Mouse (Mus musculus): ENCODE results near the gene Cd247. TPM values are rescaled to one million over a fixed set of nuclear protein-coding genes. Genes with fewer than 3 reads are reported as not detected.

Gene Cd247
- polyA plus RNA-seq, 1 experiment from 2014 or later = 1.5 TPM

DNA sequence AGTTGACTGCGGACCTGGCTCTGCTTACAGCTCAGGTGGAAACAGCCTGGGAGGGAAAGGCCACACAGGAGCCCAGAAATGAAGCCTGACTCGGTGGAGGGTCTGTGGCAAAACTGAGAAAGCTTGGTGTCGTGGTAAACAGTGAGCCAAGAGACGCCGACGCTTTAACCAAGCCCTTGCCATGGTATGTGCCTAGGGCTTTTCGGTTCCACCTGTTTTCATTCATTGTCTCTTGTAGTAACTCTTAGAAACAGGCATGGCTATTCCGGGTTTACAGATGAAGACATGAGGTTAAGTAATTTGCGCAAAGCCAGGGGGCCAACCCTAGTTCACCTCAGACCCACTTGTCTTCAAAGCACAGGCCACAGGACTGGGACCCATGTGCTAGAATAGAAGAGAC lies 23.9 kb upstream of the Cd247 start:
- no peak overlapping the region for H3K9ac ChIP-seq

GRCm38 (mm10) chr1:165765041-165765440 lies 23.4 kb upstream of the Cd247 start:
- Histone ChIP-seq H3K36me3 (no peaks in the 10 kb centered on the region), H3K4me2 (replicated peaks) (peak overlapping the region; percentile 75; the same call in 1 of the 2 replicates), H3K4me1 (peaks cover 7% of the 10 kb centered on the region), H3K27ac (no peak overlapping the region), H3K9me3 (replicated peaks) (peaks cover 4% of the 10 kb centered on the region; the same call in 1 of the 2 replicates), H3K9ac (no peak overlapping the region), H3K4me3 (no peak overlapping the region), H3K27me3 (peaks cover 23% of the 10 kb centered on the region)
- 85% methylated on average over 11 of the region's 11 CpGs for WGBS
- no peak for ATAC-seq (ENCODE audit: low FRiP score)

More for the DNA sequence above, 23.9 kb upstream of the Cd247 start:
- 52% methylated on average over 9 of the region's 9 CpGs for WGBS
- ATAC-seq (ENCODE audit: low FRiP score) = no peak
- Histone ChIP-seq H3K27ac (no peak overlapping the region), H3K4me3 (peak overlapping the region; percentile 78), H3K9me3 (replicated peaks) (peaks cover 4% of the 10 kb centered on the region; the same call in 1 of the 2 replicates), H3K27me3 (peaks cover 23% of the 10 kb centered on the region), H3K36me3 (no peaks in the 10 kb centered on the region), H3K4me2 (replicated peaks) (peak overlapping the region; percentile 75), H3K4me1 (peaks cover 7% of the 10 kb centered on the region)

DNA sequence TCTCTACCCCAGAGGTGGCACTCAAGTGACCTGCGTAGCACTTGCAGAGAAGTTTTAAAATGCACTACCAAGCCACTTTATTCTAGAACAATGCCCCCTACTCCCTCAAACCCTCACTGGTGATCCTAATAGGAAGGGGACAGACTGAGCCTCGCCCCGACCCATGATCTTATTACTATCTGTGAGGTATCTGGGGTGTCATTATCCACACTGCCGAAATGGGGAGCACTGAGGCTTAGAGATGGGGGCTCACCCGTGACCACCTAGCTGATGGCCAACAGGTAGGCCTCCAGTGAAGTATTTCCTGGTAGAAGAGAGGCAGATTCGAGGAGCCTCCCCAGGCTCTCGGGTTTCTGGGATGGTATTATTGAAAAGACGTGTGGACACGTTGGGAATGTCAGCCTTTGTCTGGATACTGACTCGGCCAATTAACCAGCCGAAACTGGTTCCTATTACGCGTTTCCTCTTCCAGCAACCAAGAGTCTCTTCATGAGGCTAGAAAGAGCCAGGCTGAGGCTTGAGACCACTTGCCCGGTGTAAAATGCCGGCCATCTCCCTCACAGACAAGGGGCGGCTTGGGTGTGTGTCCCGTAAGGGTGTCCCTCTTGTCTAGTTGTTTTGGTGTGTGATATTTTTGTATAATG lies 22.7 kb upstream of the Cd247 start:
- Histone ChIP-seq H3K36me3 (no peaks in the 10 kb centered on the region), H3K4me1 (peaks cover 7% of the 10 kb centered on the region), H3K9ac (no peak overlapping the region), H3K27me3 (peaks cover 23% of the 10 kb centered on the region), H3K4me2 (replicated peaks) (no peak overlapping the region), H3K4me3 (no peak overlapping the region), H3K27ac (no peak overlapping the region), H3K9me3 (replicated peaks) (peaks cover 4% of the 10 kb centered on the region; the same call in 1 of the 2 replicates)
- ATAC-seq (ENCODE audit: low FRiP score) = no peak
- 83% methylated on average over 17 of the region's 17 CpGs for WGBS

GRCm38 (mm10) chr1:165766295-165766890 lies 22.1 kb upstream of the Cd247 start:
- 90% methylated on average over 7 of the region's 7 CpGs for WGBS
- peaks cover 9% of the 10 kb centered on the region for H3K4me1 ChIP-seq
- H3K4me2 ChIP-seq (replicated peaks) = no peak overlapping the region
- H3K27me3 ChIP-seq = peaks cover 23% of the 10 kb centered on the region
- H3K4me3 ChIP-seq = no peak overlapping the region
- H3K36me3 ChIP-seq = no peaks in the 10 kb centered on the region
- H3K9me3 ChIP-seq (replicated peaks) = peaks cover 4% of the 10 kb centered on the region; the same call in 1 of the 2 replicates
- ATAC-seq (ENCODE audit: low FRiP score) = no peak
- H3K9ac ChIP-seq = no peak overlapping the region
- H3K27ac ChIP-seq = no peak overlapping the region

- no peak for ATAC-seq (ENCODE audit: low FRiP score)
- no peak overlapping the region for H3K4me3 ChIP-seq
- H3K9me3 ChIP-seq (replicated peaks) = peaks cover 4% of the 10 kb centered on the region; the same call in 1 of the 2 replicates
- peaks cover 23% of the 10 kb centered on the region for H3K27me3 ChIP-seq
- H3K4me2 ChIP-seq (replicated peaks) = no peak overlapping the region
- peaks cover 15% of the 10 kb centered on the region for H3K4me1 ChIP-seq
- no peaks in the 10 kb centered on the region for H3K36me3 ChIP-seq
- H3K27ac ChIP-seq = no peak overlapping the region
- H3K9ac ChIP-seq = no peak overlapping the region
- WGBS = 83% methylated on average over 9 of the region's 9 CpGs
Measured at GRCm38 (mm10) chr1:165768894-165769512, 19.5 kb upstream of the Cd247 start.

- no peak overlapping the region for H3K4me2 ChIP-seq (replicated peaks)
- H3K4me3 ChIP-seq = no peak overlapping the region
- no peak overlapping the region for H3K9ac ChIP-seq
- peaks cover 14% of the 10 kb centered on the region; the same call in 1 of the 2 replicates for H3K27me3 ChIP-seq
- WGBS = 87% methylated on average over 10 of the region's 10 CpGs
- H3K9me3 ChIP-seq (replicated peaks) = peaks cover 4% of the 10 kb centered on the region; the same call in 1 of the 2 replicates
- no peaks in the 10 kb centered on the region for H3K36me3 ChIP-seq
- H3K4me1 ChIP-seq = 0 out of 2 replicates have a peak, but pooled peaks cover 9% of the 10 kb centered on the region
- H3K27ac ChIP-seq = no peak overlapping the region
- no peak for ATAC-seq (ENCODE audit: low FRiP score)
Measured at GRCm38 (mm10) chr1:165770181-165770759, 18.2 kb upstream of the Cd247 start.

GRCm38 (mm10) chr1:165771491-165771897 lies 17.0 kb upstream of the Cd247 start:
- peaks cover 4% of the 10 kb centered on the region; the same call in 1 of the 2 replicates for H3K9me3 ChIP-seq (replicated peaks)
- H3K4me2 ChIP-seq (replicated peaks) = peak overlapping the region; percentile 29
- 0 out of 2 replicates have a peak, but pooled peaks cover 11% of the 10 kb centered on the region for H3K4me1 ChIP-seq
- peaks cover 6% of the 10 kb centered on the region; the same call in 1 of the 2 replicates for H3K27me3 ChIP-seq
- no peak overlapping the region for H3K4me3 ChIP-seq
- H3K9ac ChIP-seq = no peak overlapping the region
- no peak overlapping the region for H3K27ac ChIP-seq
- no peaks in the 10 kb centered on the region for H3K36me3 ChIP-seq
- peak; percentile 69; the same call in 1 of the 2 replicates for ATAC-seq (ENCODE audit: low FRiP score)
- WGBS = 2% methylated on average over 12 of the region's 12 CpGs

DNA sequence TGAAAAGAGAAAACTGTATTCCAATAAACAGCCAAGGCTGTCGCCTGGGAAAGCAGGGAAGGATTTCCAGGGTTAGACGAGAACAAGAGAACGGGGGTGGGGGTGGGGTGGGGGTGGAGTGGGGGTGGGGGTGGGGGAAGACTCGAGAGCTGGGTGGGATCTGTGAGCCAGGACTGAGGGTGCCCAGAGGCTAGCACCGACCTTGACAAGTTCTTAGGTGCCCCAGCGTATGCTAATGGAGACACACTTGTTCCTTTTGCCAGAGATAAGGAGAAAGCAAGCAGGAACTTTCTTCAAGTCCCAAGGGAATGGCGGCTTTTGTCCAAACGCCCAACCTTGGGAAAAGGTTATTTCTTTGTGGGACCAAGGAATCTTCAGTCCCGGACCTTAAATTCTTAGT lies 16.5 kb upstream of the Cd247 start:
- no peak overlapping the region for H3K27ac ChIP-seq
- ATAC-seq (ENCODE audit: low FRiP score) = no peak

DNA sequence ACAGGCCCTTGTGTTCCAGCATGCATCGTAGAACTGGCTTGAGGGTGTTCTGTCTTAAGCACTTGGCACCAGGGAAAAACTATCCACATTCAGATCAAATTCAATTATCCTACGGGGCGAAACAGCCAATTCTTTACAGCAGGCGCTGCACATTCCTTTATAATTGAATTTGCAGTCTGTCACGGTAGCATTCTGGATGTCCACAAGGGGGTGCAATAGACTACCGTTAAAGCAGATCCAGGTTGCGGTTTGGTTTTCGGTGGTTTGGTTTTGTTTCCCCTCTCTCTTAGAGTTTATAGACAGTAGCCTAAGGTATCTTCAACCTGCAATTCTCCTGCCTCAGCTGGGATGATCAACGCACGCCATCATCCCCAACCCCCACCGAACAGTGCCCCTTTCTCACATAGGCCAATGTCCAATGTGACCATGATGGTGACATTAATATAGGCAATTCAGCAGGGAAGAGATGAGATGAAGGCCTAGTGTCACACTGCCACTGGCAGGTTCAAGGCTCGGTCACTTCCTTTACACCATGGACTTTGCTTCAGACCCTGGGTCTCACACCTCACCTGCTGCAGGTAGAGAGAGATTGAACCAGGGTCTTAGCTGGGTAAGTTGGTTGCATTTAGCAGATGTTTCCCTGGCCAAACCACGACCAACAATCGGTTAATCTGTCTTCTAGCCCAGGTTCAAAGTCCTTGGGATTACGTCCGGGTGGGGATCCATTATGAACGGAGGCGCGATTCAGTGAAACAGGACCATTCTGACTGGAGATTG lies 12.8 kb upstream of the Cd247 start:
- WGBS = 46% methylated on average over 19 of the region's 19 CpGs

More for the DNA sequence above, 16.5 kb upstream of the Cd247 start:
- Histone ChIP-seq H3K36me3 (no peaks in the 10 kb centered on the region), H3K27me3 (peaks cover 10% of the 10 kb centered on the region), H3K9me3 (replicated peaks) (peaks cover 4% of the 10 kb centered on the region; the same call in 1 of the 2 replicates), H3K4me3 (no peak overlapping the region), H3K9ac (no peak overlapping the region), H3K4me2 (replicated peaks) (peak overlapping the region; percentile 29; the same call in 1 of the 2 replicates), H3K4me1 (0 out of 2 replicates have a peak, but pooled peaks cover 11% of the 10 kb centered on the region)
- WGBS = 53% methylated on average over 9 of the region's 9 CpGs

GRCm38 (mm10) chr1:165779954-165780585 lies 8.4 kb upstream of the Cd247 start:
- Histone ChIP-seq H3K36me3 (no peaks in the 10 kb centered on the region), H3K4me3 (peak overlapping the region; percentile 25; the same call in 1 of the 2 replicates), H3K27ac (no peak overlapping the region), H3K9me3 (replicated peaks) (no peaks in the 10 kb centered on the region), H3K9ac (no peak overlapping the region), H3K27me3 (peaks cover 61% of the 10 kb centered on the region), H3K4me1 (peaks cover 13% of the 10 kb centered on the region; the same call in 1 of the 2 replicates), H3K4me2 (replicated peaks) (peak overlapping the region; percentile 48)
- 4% methylated on average over 13 of the region's 13 CpGs for WGBS
- ATAC-seq (ENCODE audit: low FRiP score) = peak; percentile 66

More for the DNA sequence above, 12.8 kb upstream of the Cd247 start:
- no peak overlapping the region for H3K9ac ChIP-seq
- no peak for ATAC-seq (ENCODE audit: low FRiP score)
- peaks cover 18% of the 10 kb centered on the region; the same call in 1 of the 2 replicates for H3K4me1 ChIP-seq
- no peaks in the 10 kb centered on the region for H3K36me3 ChIP-seq
- no peak overlapping the region for H3K4me2 ChIP-seq (replicated peaks)
- H3K27ac ChIP-seq = no peak overlapping the region
- peaks cover 35% of the 10 kb centered on the region for H3K27me3 ChIP-seq
- H3K9me3 ChIP-seq (replicated peaks) = no peaks in the 10 kb centered on the region
- H3K4me3 ChIP-seq = no peak overlapping the region

GRCm38 (mm10) chr1:165780586-165781111 lies 7.8 kb upstream of the Cd247 start:
- 2% methylated on average over 20 of the region's 20 CpGs for WGBS
- peak overlapping the region; percentile 48 for H3K4me2 ChIP-seq (replicated peaks)
- peaks cover 13% of the 10 kb centered on the region; the same call in 1 of the 2 replicates for H3K4me1 ChIP-seq
- H3K4me3 ChIP-seq = peak overlapping the region; percentile 25
- no peaks in the 10 kb centered on the region for H3K9me3 ChIP-seq (replicated peaks)
- no peaks in the 10 kb centered on the region for H3K36me3 ChIP-seq
- H3K9ac ChIP-seq = no peak overlapping the region
- peaks cover 60% of the 10 kb centered on the region for H3K27me3 ChIP-seq
- H3K27ac ChIP-seq = no peak overlapping the region
- ATAC-seq (ENCODE audit: low FRiP score) = peak; percentile 74

Data from hindbrain, embryonic 12.5 days (tissue).